Mouse (Mus musculus): Measurements from ENCODE around the gene Adgrl4. TPM values are rescaled to one million over a fixed set of nuclear protein-coding genes. Genes with fewer than 3 reads are reported as not detected.

The Adgrl4 gene
- 10 to 100 TPM; 41.6 to 41.7 TPM for total RNA-seq (2021)
- long read RNA-seq, experiment 1, full-length matches to known transcripts: 1 of 2 reads
- long read RNA-seq, experiment 1, partial matches to known transcripts: 0 of 2 reads
- long read RNA-seq, experiment 1, other reads (novel, unspliced or antisense): 1 of 2 reads
- long read RNA-seq, experiment 2, full-length matches to known transcripts: 3 of 11 reads
- long read RNA-seq, experiment 2, partial matches to known transcripts: 4 of 11 reads
- long read RNA-seq, experiment 2, other reads (novel, unspliced or antisense): 4 of 11 reads

GRCm38 (mm10) chr3:151437693-151438092, at the start of gene Adgrl4:
Adgrl4 (plus strand) TSS chr3:151437887.
- DNase-seq (ENCODE audit: low spot score in 2 of 2): no peak

GRCm38 (mm10) chr3:151390912-151391311, 46.8 kb upstream of the Adgrl4 start:
- no peak for DNase-seq (ENCODE audit: low spot score in 2 of 2)

GRCm38 (mm10) chr3:151392891-151393290, 44.8 kb upstream of the Adgrl4 start:
- no peak for DNase-seq (ENCODE audit: low spot score in 2 of 2)

- DNase-seq (ENCODE audit: low spot score in 2 of 2): no peak
Observed at GRCm38 (mm10) chr3:151393330-151393729, 44.4 kb upstream of the Adgrl4 start.

GRCm38 (mm10) chr3:151399270-151399669, 38.4 kb upstream of the Adgrl4 start:
- DNase-seq (ENCODE audit: low spot score in 2 of 2): no peak

GRCm38 (mm10) chr3:151411031-151411430, 26.7 kb upstream of the Adgrl4 start:
- no peak for DNase-seq (ENCODE audit: low spot score in 2 of 2)

GRCm38 (mm10) chr3:151411488-151411887, 26.2 kb upstream of the Adgrl4 start:
- no peak for DNase-seq (ENCODE audit: low spot score in 2 of 2)

GRCm38 (mm10) chr3:151416931-151417330, 20.8 kb upstream of the Adgrl4 start:
- DNase-seq (ENCODE audit: low spot score in 2 of 2): no peak

GRCm38 (mm10) chr3:151417688-151418572, 19.8 kb upstream of the Adgrl4 start:
- no peak for DNase-seq (ENCODE audit: low spot score in 2 of 2)

- no peak for DNase-seq (ENCODE audit: low spot score in 2 of 2)
Observed at GRCm38 (mm10) chr3:151424326-151425207, 13.1 kb upstream of the Adgrl4 start.

GRCm38 (mm10) chr3:151430106-151430505, 7.6 kb upstream of the Adgrl4 start:
- DNase-seq (ENCODE audit: low spot score in 2 of 2): no peak

- DNase-seq (ENCODE audit: low spot score in 2 of 2): no peak
Observed at GRCm38 (mm10) chr3:151431507-151431906, 6.2 kb upstream of the Adgrl4 start.

- no peak for DNase-seq (ENCODE audit: low spot score in 2 of 2)
Observed at GRCm38 (mm10) chr3:151438364-151438763, 677 bp downstream of the Adgrl4 start.

- DNase-seq (ENCODE audit: low spot score in 2 of 2): no peak
Observed at GRCm38 (mm10) chr3:151439976-151440375, 2.3 kb downstream of the Adgrl4 start.

- DNase-seq (ENCODE audit: low spot score in 2 of 2): no peak
Observed at GRCm38 (mm10) chr3:151442026-151442425, 4.3 kb downstream of the Adgrl4 start.

GRCm38 (mm10) chr3:151443486-151443885, 5.8 kb downstream of the Adgrl4 start:
- DNase-seq (ENCODE audit: low spot score in 2 of 2): no peak

GRCm38 (mm10) chr3:151444284-151444683, 6.6 kb downstream of the Adgrl4 start:
- DNase-seq (ENCODE audit: low spot score in 2 of 2): no peak

- no peak for DNase-seq (ENCODE audit: low spot score in 2 of 2)
Observed at GRCm38 (mm10) chr3:151445936-151446335, 8.2 kb downstream of the Adgrl4 start.

- no peak for DNase-seq (ENCODE audit: low spot score in 2 of 2)
Observed at GRCm38 (mm10) chr3:151454985-151455701, 17.5 kb downstream of the Adgrl4 start.

- no peak for DNase-seq (ENCODE audit: low spot score in 2 of 2)
Observed at GRCm38 (mm10) chr3:151459430-151460190, 21.9 kb downstream of the Adgrl4 start.
